Mouse (Mus musculus): Measurements from ENCODE around the gene 2510009E07Rik. TPM values are rescaled to one million over a fixed set of nuclear protein-coding genes. Genes with fewer than 3 reads are reported as not detected.
"Not testable (repeated sequence)": the region's sequence is repeated elsewhere in the genome, so short reads cannot be mapped to it uniquely, and the experiment has no call there.

The 2510009E07Rik gene
- total RNA-seq, 2 experiments from 2014 or later, result 42.4 to 45.1 TPM

- intact Hi-C loops (cut with DNase I), result no loop called here
- no peak for DNase-seq
Measured at GRCm38 (mm10) chr16:21689141-21689540, 5.3 kb downstream of the 2510009E07Rik start.

- intact Hi-C loops (cut with DNase I), result no loop called here
- DNase-seq, result no peak
Measured at GRCm38 (mm10) chr16:21687406-21687805, 7.1 kb downstream of the 2510009E07Rik start.

GRCm38 (mm10) chr16:21676791-21677190, 17.7 kb downstream of the 2510009E07Rik start:
- DNase-seq, result no peak
- intact Hi-C loops (cut with DNase I), result no loop called here

- intact Hi-C loops (cut with DNase I); DNase-seq: not testable (repeated sequence)
Measured at GRCm38 (mm10) chr16:21673651-21674050, 20.8 kb downstream of the 2510009E07Rik start.

- intact Hi-C loops (cut with DNase I); DNase-seq: not testable (repeated sequence)
Measured at GRCm38 (mm10) chr16:21673046-21673445, 21.4 kb downstream of the 2510009E07Rik start.

- intact Hi-C loops (cut with DNase I), result no loop called here
- DNase-seq, result no peak
Measured at GRCm38 (mm10) chr16:21671878-21672277, 22.6 kb downstream of the 2510009E07Rik start.

- intact Hi-C loops (cut with DNase I), result no loop called here
- DNase-seq, result no peak
Measured at GRCm38 (mm10) chr16:21665423-21665986, 29.0 kb downstream of the 2510009E07Rik start.

GRCm38 (mm10) chr16:21664633-21665363, 29.7 kb downstream of the 2510009E07Rik start:
- intact Hi-C loops (cut with DNase I), result no loop called here
- no peak for DNase-seq

GRCm38 (mm10) chr16:21655961-21656360, 38.5 kb downstream of the 2510009E07Rik start:
- DNase-seq, result no peak
- intact Hi-C loops (cut with DNase I), result no loop called here

- DNase-seq, result no peak
- intact Hi-C loops (cut with DNase I), result no loop called here
Measured at GRCm38 (mm10) chr16:21655291-21655690, 39.2 kb downstream of the 2510009E07Rik start.

- no peak for DNase-seq
- intact Hi-C loops (cut with DNase I), result no loop called here
Measured at GRCm38 (mm10) chr16:21654384-21654783, 40.1 kb downstream of the 2510009E07Rik start.

- DNase-seq, result no peak
- intact Hi-C loops (cut with DNase I), result no loop called here
Measured at GRCm38 (mm10) chr16:21653151-21653550, 41.3 kb downstream of the 2510009E07Rik start.

- intact Hi-C loops (cut with DNase I), result no loop called here
- DNase-seq, result no peak
Measured at GRCm38 (mm10) chr16:21651161-21651560, 43.3 kb downstream of the 2510009E07Rik start.

- no peak for DNase-seq
- intact Hi-C loops (cut with DNase I), result no loop called here
Measured at GRCm38 (mm10) chr16:21650289-21650688, 44.2 kb downstream of the 2510009E07Rik start.

GRCm38 (mm10) chr16:21648800-21649199, 45.7 kb downstream of the 2510009E07Rik start:
- intact Hi-C loops (cut with DNase I), result no loop called here
- no peak for DNase-seq

- intact Hi-C loops (cut with DNase I), result no loop called here
- DNase-seq, result no peak
Measured at GRCm38 (mm10) chr16:21646496-21646895, 48.0 kb downstream of the 2510009E07Rik start.

GRCm38 (mm10) chr16:21645915-21646314, 48.5 kb downstream of the 2510009E07Rik start:
- DNase-seq, result peak; percentile 73 to 74
- intact Hi-C loops (cut with DNase I), result no loop called here

GRCm38 (mm10) chr16:21644574-21644973, 49.9 kb downstream of the 2510009E07Rik start:
- intact Hi-C loops (cut with DNase I), result loop anchor here (5.0 kb wide), 2 partner anchors 48 to 147 kb away; partner anchors contain the start of gene 2510009E07Rik

GRCm38 (mm10) chr16:21644066-21644561, 50.4 kb downstream of the 2510009E07Rik start:
- intact Hi-C loops (cut with DNase I), result loop anchor here (5.0 kb wide), 2 partner anchors 48 to 147 kb away; partner anchors contain the start of gene 2510009E07Rik
- peak; percentile 83 to 84 for DNase-seq

More at GRCm38 (mm10) chr16:21644574-21644973, 49.9 kb downstream of the 2510009E07Rik start:
- DNase-seq, result no peak

- intact Hi-C loops (cut with DNase I), result loop anchor here (5.0 kb wide), 2 partner anchors 49 to 146 kb away; partner anchors contain the start of gene 2510009E07Rik
- DNase-seq, result peak; percentile 37 to 45
Measured at GRCm38 (mm10) chr16:21643621-21644041, 50.8 kb downstream of the 2510009E07Rik start.

- peak; percentile 52 to 70 for DNase-seq
- intact Hi-C loops (cut with DNase I), result loop anchor here (5.0 kb wide), 2 partner anchors 49 to 146 kb away; partner anchors contain the start of gene 2510009E07Rik
Measured at GRCm38 (mm10) chr16:21642906-21643305, 51.6 kb downstream of the 2510009E07Rik start.

All from heart, postnatal 10 days (tissue).